Mouse (Mus musculus): ENCODE measurements at regions not wholly inside any gene's neighbourhood (a gene's known extent, or its start where the extent isn't known, plus 50 kb on each side); places are given as distances from the start of the nearest gene placed in this dataset.

DNA sequence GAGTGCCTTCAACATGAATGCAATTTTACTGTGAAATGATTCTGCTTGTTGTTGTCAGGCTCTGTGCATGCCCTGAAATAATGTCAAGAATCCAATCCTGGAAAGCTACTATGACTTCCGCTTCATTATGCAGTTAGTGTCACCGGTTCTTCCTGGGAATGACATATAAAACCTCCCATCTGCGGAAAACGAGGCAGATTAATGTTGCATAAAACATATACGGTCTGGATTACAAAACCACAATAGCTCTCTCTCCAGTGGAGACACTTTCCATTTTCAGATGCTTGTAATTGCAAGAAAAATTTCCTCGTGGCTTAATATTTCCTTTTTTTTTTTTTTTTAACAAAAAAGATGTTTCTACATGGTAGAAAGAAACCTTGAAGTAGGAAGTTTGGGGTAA lies 198.2 kb upstream of the Chl1 start:
- TF ChIP-seq RAD21 (IDR thresholded peaks at IDR 0.05; ENCODE audit: low read depth, low read length) (no peak), POLR2AphosphoS5 (IDR thresholded peaks at IDR 0.05; ENCODE audit: borderline replicate concordance, low read depth, low read length) (no peak), NELFE (IDR thresholded peaks at IDR 0.05; ENCODE audit: low read depth, low read length) (no peak), ZNF384 (IDR thresholded peaks at IDR 0.05; ENCODE audit: low read depth, low read length) (no peak)

Measured in MEL (cell line).